In genomic region chr8:120898008-120898407, GRCm38 (mm10) we compare ENCODE assay signal across 7 mouse cellular contexts.
DNase-seq lines count a peak whose midpoint lies in the region; ATAC-seq and TF ChIP-seq lines count a peak whose summit lies in the region.

No protein-coding gene starts in this region.

- no peak overlapping the region for H3K27ac ChIP-seq in lung, postnatal 0 days (ENCODE audit: low read length)

- no peaks in the 10 kb centered on the region for H3K36me3 ChIP-seq in lung, postnatal 0 days (ENCODE audit: insufficient read depth, low read length)

- ATAC-seq in lung, postnatal 0 days = no peak

- H3K4me3 ChIP-seq in lung, postnatal 0 days (ENCODE audit: low read depth, low read length) = no peak overlapping the region

- TF ChIP-seq EP300 in lung, postnatal 0 days (IDR thresholded peaks at IDR 0.05) = no peak

- H3K9ac ChIP-seq in lung, postnatal 0 days (replicated peaks; ENCODE audit: low read depth) = no peak overlapping the region

- 51% methylated on average over 4 of the region's 4 CpGs for WGBS in lung, postnatal 0 days

- H3K9me3 ChIP-seq in lung, postnatal 0 days (ENCODE audit: low read length) = no peaks in the 10 kb centered on the region

- H3K4me1 ChIP-seq in lung, postnatal 0 days (ENCODE audit: insufficient read depth, low read depth, low read length) = 0 out of 2 replicates have a peak, but pooled peaks cover 3% of the 10 kb centered on the region

- no peak overlapping the region for H3K4me2 ChIP-seq in lung, postnatal 0 days (replicated peaks; ENCODE audit: low read depth, low read length)

- intact Hi-C loops in heart, postnatal 10 days (cut with DNase I) = loop anchor here (1.0 kb wide), 1 partner anchor 194 kb away; no protein-coding TSS in a partner anchor

- peak; percentile 84 for TF ChIP-seq CTCF in lung, postnatal 0 days (IDR thresholded peaks at IDR 0.05)

- DNase-seq in layer of hippocampus, postnatal 10 days (ENCODE audit: low spot score in 2 of 2) = peak; percentile 73
- no peak for DNase-seq in layer of hippocampus, postnatal 36 days
- peak; percentile 90 for DNase-seq in ES-CJ7 (ENCODE audit: low read depth, low spot score)
- DNase-seq in adrenal gland, postnatal 25 days = peak; percentile 41
- DNase-seq in heart, postnatal 10 days = peak; percentile 43 to 65
- peak; percentile 57 for DNase-seq in lung, postnatal 0 days (ENCODE audit: low spot score)
- peak; percentile 54 for DNase-seq in testis, postnatal 14 days (ENCODE audit: low spot score)

- H3K27me3 ChIP-seq in lung, postnatal 0 days (replicated peaks; ENCODE audit: insufficient read depth, low read length) = no peaks in the 10 kb centered on the region

Comparison
In these comparisons a context has a peak if more than half of its experiments do, and no peak if none do; other contexts are left out.
1. DNase-seq: peak in layer of hippocampus, postnatal 10 days (2 of 2), ES-CJ7 (single experiment), adrenal gland, postnatal 25 days (single experiment), heart, postnatal 10 days (2 of 2), lung, postnatal 0 days (single experiment) and testis, postnatal 14 days (single experiment); none in layer of hippocampus, postnatal 36 days (0 of 2).